Mouse (Mus musculus): ENCODE results near the gene Pcsk4. TPM values are rescaled to one million over a fixed set of nuclear protein-coding genes. Genes with fewer than 3 reads are reported as not detected.

Pcsk4 gene
- total and polyA plus RNA-seq, 3 experiments, result 0.46 to 1.1 TPM; not detected in 1

DNA sequence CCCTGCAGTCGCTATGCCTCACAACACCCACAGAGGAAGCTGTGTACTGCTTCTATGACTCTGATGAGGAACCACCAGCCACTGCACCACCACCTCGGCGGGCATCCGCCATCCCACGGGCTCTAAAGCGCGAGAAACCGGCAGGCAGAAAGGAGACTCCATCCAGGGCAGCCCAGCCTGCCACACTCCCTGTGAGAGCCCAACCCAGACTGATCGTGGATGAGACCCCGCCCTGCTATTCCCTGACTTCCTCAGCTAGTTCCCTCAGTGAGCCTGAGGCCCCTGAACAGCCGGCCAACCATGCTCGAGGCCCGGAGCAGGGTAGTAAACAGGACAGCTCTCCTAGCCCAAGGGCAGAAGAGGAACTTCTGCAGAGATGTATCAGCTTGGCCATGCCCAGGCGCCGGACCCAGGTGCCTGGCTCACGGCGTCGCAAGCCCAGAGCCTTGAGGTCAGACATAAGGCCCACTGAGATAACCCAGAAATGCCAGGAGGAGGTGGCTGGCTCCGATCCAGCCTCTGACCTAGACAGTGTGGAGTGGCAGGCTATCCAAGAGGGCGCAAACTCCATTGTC is 15.6 kb downstream of the Pcsk4 start:
- TF ChIP-seq ZC3H11A (IDR thresholded peaks at IDR 0.05; ENCODE audit: low read depth, low read length) (no peak), USF1 (IDR thresholded peaks at IDR 0.05; ENCODE audit: low read depth, low read length) (no peak), NRF1 (IDR thresholded peaks at IDR 0.05; ENCODE audit: low read depth, low read length) (no peak), USF2 (conservative IDR thresholded peaks at IDR 0.05; ENCODE audit: low read depth, low read length) (no peak), MAZ (IDR thresholded peaks at IDR 0.05; ENCODE audit: low read depth, low read length) (no peak), KAT2A (IDR thresholded peaks at IDR 0.05; ENCODE audit: insufficient replicate concordance, low read length) (no peak), IRF4 (IDR thresholded peaks at IDR 0.05; ENCODE audit: low read depth, low read length) (no peak), ZNF384 (IDR thresholded peaks at IDR 0.05; ENCODE audit: low read depth, low read length) (no peak), CHD1 (IDR thresholded peaks at IDR 0.05; ENCODE audit: low read depth, low read length) (no peak)
- peaks cover 10 to 22% of the 10 kb centered on the region in 2 experiments for H3K4me1 ChIP-seq (ENCODE audit: control insufficient read depth in 1 of 2, insufficient read depth in 2 of 2)
- no peak overlapping the region for H3K4me2 ChIP-seq (ENCODE audit: insufficient read depth, low read depth, poor library complexity, severe bottlenecking)
- H3K9ac ChIP-seq (ENCODE audit: insufficient read depth, low read depth), result no peak overlapping the region
- H3K27ac ChIP-seq (ENCODE audit: insufficient read depth, low read depth), result no peak overlapping the region
- no peaks in the 10 kb centered on the region for H3K9me3 ChIP-seq (replicated peaks; ENCODE audit: low read length)
- dilution Hi-C loops (cut with MboI; ENCODE audit: extremely low pct_ligation_motif_present, extremely low pct_unique_long_range_greater_than_20kb, low sequenced_read_pairs), result no loop called here
- peaks cover 15 to 38% of the 10 kb centered on the region in 2 experiments for H3K36me3 ChIP-seq (replicated peaks in 1 of 2; ENCODE audit: control insufficient read depth in 1 of 2, insufficient read depth in 1 of 2, low read length in 1 of 2)
- no peaks in the 10 kb centered on the region; the same call in 1 of the 2 replicates for H3K79me2 ChIP-seq (replicated peaks; ENCODE audit: control insufficient read depth, extremely low read depth, insufficient read depth, poor library complexity, severe bottlenecking)
- in situ Hi-C loops (cut with MboI; ENCODE audit: low pct_ligation_motif_present, low pct_unique_long_range_greater_than_20kb, low sequenced_read_pairs), result no loop called here
- no peak overlapping the region for H3K4me3 ChIP-seq (replicated peaks in 1 of 3; ENCODE audit: low read depth in 2 of 3, low read length in 2 of 3, poor library complexity in 1 of 3)
- no peak for DNase-seq (ENCODE audit: extremely low read depth)
- H3K27me3 ChIP-seq (replicated peaks), result peaks cover 12% of the 10 kb centered on the region

DNA sequence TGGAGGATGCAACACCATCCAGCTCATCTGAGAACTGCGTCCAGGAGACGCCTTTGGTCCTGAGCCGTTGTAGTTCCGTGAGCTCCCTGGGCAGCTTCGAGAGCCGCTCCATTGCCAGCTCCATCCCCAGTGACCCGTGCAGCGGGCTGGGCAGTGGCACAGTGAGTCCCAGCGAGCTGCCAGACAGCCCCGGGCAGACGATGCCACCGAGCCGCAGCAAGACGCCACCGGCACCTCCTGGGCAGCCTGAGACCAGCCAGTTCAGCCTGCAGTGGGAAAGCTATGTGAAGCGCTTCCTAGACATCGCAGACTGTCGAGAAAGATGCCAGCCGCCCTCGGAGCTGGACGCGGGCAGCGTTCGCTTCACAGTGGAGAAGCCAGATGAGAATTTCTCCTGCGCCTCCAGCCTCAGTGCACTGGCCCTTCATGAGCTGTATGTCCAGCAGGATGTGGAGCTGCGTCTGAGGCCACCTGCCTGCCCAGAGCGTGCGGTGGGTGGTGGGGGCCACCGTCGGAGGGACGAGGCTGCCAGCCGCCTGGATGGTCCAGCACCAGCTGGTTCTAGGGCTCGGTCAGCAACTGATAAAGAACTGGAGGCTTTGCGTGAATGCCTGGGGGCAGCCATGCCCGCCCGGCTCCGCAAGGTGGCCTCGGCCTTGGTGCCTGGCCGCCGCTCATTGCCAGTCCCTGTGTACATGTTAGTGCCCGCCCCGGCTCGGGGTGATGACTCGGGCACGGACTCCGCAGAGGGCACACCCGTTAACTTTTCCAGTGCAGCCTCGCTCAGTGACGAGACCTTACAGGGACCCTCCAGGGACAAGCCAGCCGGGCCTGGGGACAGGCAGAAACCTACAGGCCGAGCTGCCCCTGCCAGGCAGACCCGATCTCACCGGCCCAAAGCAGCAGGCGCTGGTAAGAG is 16.5 kb downstream of the Pcsk4 start:
- Histone ChIP-seq H3K4me2 (ENCODE audit: insufficient read depth, low read depth, poor library complexity, severe bottlenecking) (no peak overlapping the region), H3K4me1 (ENCODE audit: control insufficient read depth in 1 of 2, insufficient read depth in 2 of 2) (peaks cover 9 to 16% of the 10 kb centered on the region in 2 experiments), H3K9me3 (replicated peaks; ENCODE audit: low read length) (no peaks in the 10 kb centered on the region), H3K4me3 (replicated peaks in 1 of 3; ENCODE audit: low read depth in 2 of 3, low read length in 2 of 3, poor library complexity in 1 of 3) (no peak overlapping the region), H3K36me3 (replicated peaks in 1 of 2; ENCODE audit: control insufficient read depth in 1 of 2, insufficient read depth in 1 of 2, low read length in 1 of 2) (peaks cover 8 to 29% of the 10 kb centered on the region in 2 experiments), H3K27ac (ENCODE audit: insufficient read depth, low read depth) (no peak overlapping the region), H3K27me3 (replicated peaks) (peaks cover 19% of the 10 kb centered on the region), H3K9ac (ENCODE audit: insufficient read depth, low read depth) (no peak overlapping the region), H3K79me2 (replicated peaks; ENCODE audit: control insufficient read depth, extremely low read depth, insufficient read depth, poor library complexity, severe bottlenecking) (no peaks in the 10 kb centered on the region)
- dilution Hi-C loops (cut with MboI; ENCODE audit: extremely low pct_ligation_motif_present, extremely low pct_unique_long_range_greater_than_20kb, low sequenced_read_pairs), result no loop called here
- no peak for TF ChIP-seq POLR2A (IDR thresholded peaks at IDR 0.05; ENCODE audit: low read depth, low read length)
- TF ChIP-seq GABPA (IDR thresholded peaks at IDR 0.05; ENCODE audit: insufficient replicate concordance, low read depth, low read length), result no peak
- TF ChIP-seq ETS1 (conservative IDR thresholded peaks at IDR 0.05; ENCODE audit: low read depth, low read length), result no peak
- in situ Hi-C loops (cut with MboI; ENCODE audit: low pct_ligation_motif_present, low pct_unique_long_range_greater_than_20kb, low sequenced_read_pairs), result no loop called here
- no peak for DNase-seq (ENCODE audit: extremely low read depth)
